Mouse (Mus musculus): Measurements from ENCODE around the gene Igfbp4. TPM values are rescaled to one million over a fixed set of nuclear protein-coding genes. Genes with fewer than 3 reads are reported as not detected.
A peak's percentile ranks its signal among the peaks of the same experiment; 100 is the strongest.

Gene Igfbp4
- polyA plus RNA-seq, 1 experiment from 2014 or later = 966 TPM

DNA sequence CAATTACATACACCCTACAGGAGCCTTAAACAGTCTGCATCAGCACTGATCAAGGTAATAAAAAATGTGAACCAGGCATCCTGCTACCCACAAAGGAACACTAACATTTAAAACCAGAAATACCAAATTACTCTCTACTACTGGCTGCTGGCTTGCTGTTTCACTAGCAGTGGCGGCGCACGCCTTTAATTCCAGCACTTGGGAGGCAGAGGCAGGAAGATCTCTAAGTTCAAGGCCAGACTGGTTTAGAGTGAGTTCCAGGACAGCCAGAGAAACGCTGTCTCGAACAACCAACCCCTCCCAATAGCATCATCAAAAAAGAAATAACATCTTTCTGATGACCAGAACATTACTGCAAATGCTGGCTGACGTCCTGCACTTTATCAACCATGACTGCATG lies 21.2 kb upstream of the Igfbp4 start:
- no peak for ATAC-seq (ENCODE audit: low read depth)
- no peaks in the 10 kb centered on the region for H3K27me3 ChIP-seq (replicated peaks; ENCODE audit: control insufficient read depth, insufficient read depth, low read length)
- 95% methylated on average over 6 of the region's 6 CpGs for WGBS
- H3K4me1 ChIP-seq (ENCODE audit: control insufficient read depth, insufficient read depth, low read length) = 0 out of 2 replicates have a peak, but pooled peaks cover 12% of the 10 kb centered on the region
- no peak overlapping the region for H3K27ac ChIP-seq (replicated peaks; ENCODE audit: low read depth, low read length)
- H3K4me2 ChIP-seq (ENCODE audit: low read depth, low read length) = no peak overlapping the region
- H3K9ac ChIP-seq (ENCODE audit: low read depth, low read length) = no peak overlapping the region
- H3K9me3 ChIP-seq (ENCODE audit: control insufficient read depth, low read length) = no peaks in the 10 kb centered on the region
- H3K4me3 ChIP-seq (ENCODE audit: low read depth, low read length) = no peak overlapping the region
- H3K36me3 ChIP-seq (ENCODE audit: control insufficient read depth, insufficient read depth, low read length) = peaks cover 66% of the 10 kb centered on the region
- DNase-seq (ENCODE audit: low spot score) = no peak

DNA sequence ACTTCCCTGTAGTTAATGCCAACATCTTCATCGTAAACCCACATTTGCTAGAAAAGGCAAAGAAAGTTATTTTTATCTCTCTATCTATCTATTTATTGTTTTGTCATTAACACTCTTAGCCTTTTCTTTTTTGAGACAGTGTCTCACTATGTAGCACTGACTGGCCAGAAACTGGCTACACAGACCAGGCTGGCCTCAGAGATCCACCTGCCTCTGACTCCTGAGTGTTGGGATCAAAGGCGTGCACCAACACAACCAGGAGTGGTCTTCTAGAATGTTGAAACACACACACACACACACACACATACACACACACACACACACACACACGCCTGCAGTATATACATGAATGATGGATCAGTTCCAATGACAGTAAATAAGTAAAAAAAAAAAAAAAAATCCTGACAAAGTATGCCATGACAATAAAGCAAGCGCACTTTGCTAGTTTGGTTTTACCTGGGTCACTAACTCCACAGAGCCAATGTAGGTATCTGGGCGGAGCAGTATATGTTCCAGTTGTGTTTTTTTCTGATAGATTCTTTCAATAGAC lies 18.6 kb upstream of the Igfbp4 start:
- Histone ChIP-seq H3K9ac (ENCODE audit: low read depth, low read length) (peak overlapping the region; percentile 87; the same call in 1 of the 2 replicates), H3K9me3 (ENCODE audit: control insufficient read depth, low read length) (no peaks in the 10 kb centered on the region), H3K36me3 (ENCODE audit: control insufficient read depth, insufficient read depth, low read length) (peaks cover 41% of the 10 kb centered on the region), H3K27ac (replicated peaks; ENCODE audit: low read depth, low read length) (no peak overlapping the region), H3K4me2 (ENCODE audit: low read depth, low read length) (peak overlapping the region; percentile 70), H3K4me1 (ENCODE audit: control insufficient read depth, insufficient read depth, low read length) (0 out of 2 replicates have a peak, but pooled peaks cover 12% of the 10 kb centered on the region), H3K27me3 (replicated peaks; ENCODE audit: control insufficient read depth, insufficient read depth, low read length) (no peaks in the 10 kb centered on the region), H3K4me3 (ENCODE audit: low read depth, low read length) (peak overlapping the region; percentile 81)
- WGBS = 84% methylated on average over 5 of the region's 5 CpGs
- ATAC-seq (ENCODE audit: low read depth) (no peak), DNase-seq (ENCODE audit: low spot score) (no peak)

DNA sequence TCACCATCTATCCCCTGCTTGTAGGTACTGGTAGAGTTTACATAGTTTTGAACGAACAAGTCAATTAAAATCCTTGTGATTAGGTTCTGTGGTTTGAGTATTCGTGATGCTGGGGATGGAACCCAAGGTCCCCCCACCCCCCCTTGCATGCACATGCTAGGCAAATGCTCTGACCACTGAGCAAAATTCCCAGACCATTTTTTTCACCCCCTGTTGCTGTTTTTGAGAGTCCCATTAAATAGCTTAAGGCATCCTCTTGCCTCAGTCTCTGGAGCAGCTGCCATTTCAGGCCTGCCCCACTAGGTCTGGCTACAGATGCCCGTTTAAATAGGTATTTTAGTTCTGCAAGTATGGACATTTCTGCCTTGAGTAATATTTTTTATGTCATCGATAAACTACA lies 17.9 kb upstream of the Igfbp4 start:
- Histone ChIP-seq H3K9ac (ENCODE audit: low read depth, low read length) (peak overlapping the region; percentile 87), H3K4me1 (ENCODE audit: control insufficient read depth, insufficient read depth, low read length) (0 out of 2 replicates have a peak, but pooled peaks cover 12% of the 10 kb centered on the region), H3K36me3 (ENCODE audit: control insufficient read depth, insufficient read depth, low read length) (peaks cover 34% of the 10 kb centered on the region), H3K27me3 (replicated peaks; ENCODE audit: control insufficient read depth, insufficient read depth, low read length) (no peaks in the 10 kb centered on the region), H3K4me2 (ENCODE audit: low read depth, low read length) (peak overlapping the region; percentile 70), H3K27ac (replicated peaks; ENCODE audit: low read depth, low read length) (no peak overlapping the region), H3K9me3 (ENCODE audit: control insufficient read depth, low read length) (no peaks in the 10 kb centered on the region), H3K4me3 (ENCODE audit: low read depth, low read length) (peak overlapping the region; percentile 81)
- WGBS = 5% methylated on average over 4 of the region's 4 CpGs
- ATAC-seq (ENCODE audit: low read depth) (no peak), DNase-seq (ENCODE audit: low spot score) (no peak)

DNA sequence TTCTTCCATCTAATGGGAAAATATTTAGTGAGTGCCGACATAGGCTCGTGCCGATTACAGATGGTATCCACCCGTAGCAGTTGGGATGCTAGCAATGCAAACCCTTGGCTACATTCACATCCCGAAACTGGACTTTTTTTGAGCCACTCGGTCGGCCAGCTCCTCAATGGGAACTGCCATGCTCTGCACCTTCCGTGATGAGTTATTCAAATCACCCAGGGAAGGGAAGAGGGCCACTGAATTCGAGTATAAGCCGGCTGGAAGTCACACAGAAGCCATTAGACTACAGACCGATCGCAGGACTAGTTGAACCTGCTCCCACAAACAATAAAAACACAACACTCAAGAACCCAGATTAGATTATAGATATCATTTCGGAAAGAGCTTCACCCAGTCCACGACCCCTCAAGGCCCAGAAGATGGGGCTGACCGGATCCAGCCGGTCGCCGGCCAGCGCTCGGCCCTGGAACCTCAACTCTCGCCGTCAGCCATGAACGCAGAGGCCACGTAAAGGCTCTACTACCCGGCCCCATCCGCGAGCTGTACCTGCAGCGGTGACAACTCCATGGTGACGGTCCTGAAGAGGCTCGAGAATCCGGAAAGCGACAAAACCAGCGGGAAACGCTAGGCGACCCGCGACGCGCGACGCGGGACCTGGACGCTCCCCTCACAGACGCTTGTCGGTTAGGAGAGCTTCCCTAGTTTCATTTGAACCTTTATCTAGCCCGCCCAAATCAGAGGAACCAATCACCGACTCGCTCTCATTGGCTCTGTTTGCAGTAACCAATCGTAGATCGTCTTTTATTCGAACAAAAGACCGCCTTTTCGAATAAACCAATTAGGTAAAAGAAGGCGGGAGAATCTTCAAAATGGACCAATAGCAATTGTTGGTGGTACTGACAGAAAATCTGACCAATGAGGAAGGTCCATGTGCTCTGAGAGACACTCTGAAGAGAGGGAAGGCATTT lies 17.3 kb upstream of the Igfbp4 start, which contains the start of gene Top2a:
Gene Top2a, minus strand, starts transcription at position 690 of the 968 bp plus-strand sequence.
- no peaks in the 10 kb centered on the region for H3K9me3 ChIP-seq (ENCODE audit: control insufficient read depth, low read length)
- WGBS = 0% methylated on average over 54 of the region's 54 CpGs
- peak within 1 kb of the TSS; percentile 81 for H3K4me3 ChIP-seq (ENCODE audit: low read depth, low read length)
- peak within 1 kb of the TSS; percentile 80 for H3K27ac ChIP-seq (replicated peaks; ENCODE audit: low read depth, low read length)
- no peaks in the 10 kb centered on the region for H3K27me3 ChIP-seq (replicated peaks; ENCODE audit: control insufficient read depth, insufficient read depth, low read length)
- peaks cover 28% of the 10 kb centered on the region for H3K36me3 ChIP-seq (ENCODE audit: control insufficient read depth, insufficient read depth, low read length)
- H3K4me1 ChIP-seq (ENCODE audit: control insufficient read depth, insufficient read depth, low read length) = 0 out of 2 replicates have a peak, but pooled peaks cover 12% of the 10 kb centered on the region
- H3K4me2 ChIP-seq (ENCODE audit: low read depth, low read length) = peak within 1 kb of the TSS; percentile 70
- ATAC-seq (ENCODE audit: low read depth) (peak; percentile 96), DNase-seq (ENCODE audit: low spot score) (peak; percentile 98)
- H3K9ac ChIP-seq (ENCODE audit: low read depth, low read length) = peak within 1 kb of the TSS; percentile 87

DNA sequence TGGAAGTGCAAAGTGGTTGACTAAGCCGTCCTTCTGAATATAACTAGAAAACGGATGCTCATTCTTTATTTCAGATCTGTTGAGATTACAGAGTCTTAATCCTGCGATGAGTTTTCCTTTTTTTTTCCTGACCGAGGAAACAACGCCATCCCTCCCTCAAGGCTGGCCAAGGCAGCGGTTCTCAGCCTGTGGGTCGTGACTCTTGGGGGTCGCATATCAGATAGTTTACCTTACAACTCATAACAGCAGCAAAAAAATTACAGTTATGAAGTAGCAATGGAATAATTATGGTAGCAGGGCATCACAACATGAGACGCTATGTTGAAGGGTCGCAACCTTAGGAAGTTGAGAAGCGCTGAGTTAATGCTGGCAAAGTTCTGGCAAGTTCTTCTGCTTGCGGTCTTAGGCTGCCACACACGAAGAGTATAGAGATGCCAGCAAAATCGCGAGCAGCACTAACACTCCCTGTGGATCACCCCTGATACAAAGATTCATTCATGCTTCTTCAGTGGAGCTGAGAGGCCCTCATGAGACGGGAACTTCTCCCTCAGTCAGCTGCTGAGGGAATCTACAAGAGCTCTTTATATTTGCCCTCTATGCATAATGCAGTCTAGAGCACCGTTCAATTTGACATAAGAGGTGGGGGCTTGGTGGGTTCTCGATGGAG lies 16.4 kb upstream of the Igfbp4 start:
- H3K9me3 ChIP-seq (ENCODE audit: control insufficient read depth, low read length) = no peaks in the 10 kb centered on the region
- H3K4me3 ChIP-seq (ENCODE audit: low read depth, low read length) = peak overlapping the region; percentile 81
- H3K27me3 ChIP-seq (replicated peaks; ENCODE audit: control insufficient read depth, insufficient read depth, low read length) = no peaks in the 10 kb centered on the region
- H3K4me1 ChIP-seq (ENCODE audit: control insufficient read depth, insufficient read depth, low read length) = 0 out of 2 replicates have a peak, but pooled peaks cover 12% of the 10 kb centered on the region
- H3K4me2 ChIP-seq (ENCODE audit: low read depth, low read length) = peak overlapping the region; percentile 55
- peaks cover 24% of the 10 kb centered on the region for H3K36me3 ChIP-seq (ENCODE audit: control insufficient read depth, insufficient read depth, low read length)
- H3K27ac ChIP-seq (replicated peaks; ENCODE audit: low read depth, low read length) = peak overlapping the region; percentile 80
- H3K9ac ChIP-seq (ENCODE audit: low read depth, low read length) = peak overlapping the region; percentile 45
- ATAC-seq (ENCODE audit: low read depth) (peak; percentile 14), DNase-seq (ENCODE audit: low spot score) (peak; percentile 59)
- WGBS = 35% methylated on average over 18 of the region's 18 CpGs

DNA sequence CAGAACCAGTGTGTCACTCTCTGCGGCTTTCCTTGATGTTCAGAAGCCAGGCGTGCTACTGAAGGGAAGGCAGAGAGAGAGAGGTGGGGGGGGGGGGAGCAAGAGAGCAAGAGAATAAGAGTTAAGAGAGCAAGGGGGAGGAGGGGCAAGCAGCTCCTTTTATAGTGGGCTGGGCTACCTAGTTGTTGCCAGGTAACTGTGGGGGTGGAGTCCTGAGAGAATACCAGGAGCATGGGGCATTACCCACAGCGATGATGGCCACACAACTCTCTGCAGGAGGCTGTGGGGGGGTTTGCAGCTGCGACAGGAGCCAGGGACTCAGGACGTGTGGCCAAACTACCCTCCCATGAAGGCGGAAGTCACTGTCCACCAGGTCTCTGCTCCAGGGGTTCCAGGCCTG lies 15.2 kb upstream of the Igfbp4 start:
- Histone ChIP-seq H3K9me3 (ENCODE audit: control insufficient read depth, low read length) (no peaks in the 10 kb centered on the region), H3K36me3 (ENCODE audit: control insufficient read depth, insufficient read depth, low read length) (peaks cover 13% of the 10 kb centered on the region), H3K27me3 (replicated peaks; ENCODE audit: control insufficient read depth, insufficient read depth, low read length) (no peaks in the 10 kb centered on the region), H3K4me2 (ENCODE audit: low read depth, low read length) (no peak overlapping the region), H3K4me1 (ENCODE audit: control insufficient read depth, insufficient read depth, low read length) (0 out of 2 replicates have a peak, but pooled peaks cover 12% of the 10 kb centered on the region), H3K4me3 (ENCODE audit: low read depth, low read length) (no peak overlapping the region), H3K9ac (ENCODE audit: low read depth, low read length) (no peak overlapping the region), H3K27ac (replicated peaks; ENCODE audit: low read depth, low read length) (no peak overlapping the region)
- WGBS = 87% methylated on average over 6 of the region's 6 CpGs
- ATAC-seq (ENCODE audit: low read depth) (no peak), DNase-seq (ENCODE audit: low spot score) (no peak)

DNA sequence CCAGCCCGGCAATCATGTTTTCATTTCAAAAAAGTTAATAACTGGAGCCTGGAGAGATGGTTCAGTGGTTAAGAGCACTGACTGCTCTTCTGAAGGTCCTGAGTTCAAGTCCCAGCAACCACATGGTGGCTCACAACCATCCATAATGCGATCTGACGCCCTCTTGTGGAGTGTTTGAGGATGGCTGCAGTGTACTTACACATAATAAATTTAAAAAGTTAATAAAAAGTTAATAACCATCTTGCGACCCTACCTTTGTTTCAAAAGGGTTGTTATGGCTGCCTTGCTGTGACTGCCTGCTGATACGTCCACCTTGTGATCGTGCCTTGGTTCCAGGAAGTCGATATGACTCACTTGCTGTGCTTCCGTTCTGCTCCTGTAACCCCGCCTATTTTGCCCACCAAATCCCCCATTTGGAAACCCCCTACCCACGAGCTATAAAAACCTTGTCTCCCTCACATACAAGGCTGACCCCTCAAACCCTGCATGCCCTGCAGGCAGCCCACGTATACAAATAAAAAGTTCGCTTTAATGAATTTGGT lies 14.1 kb upstream of the Igfbp4 start:
- H3K36me3 ChIP-seq (ENCODE audit: control insufficient read depth, insufficient read depth, low read length) = peaks cover 2% of the 10 kb centered on the region
- DNase-seq (ENCODE audit: low spot score) = no peak
- no peak overlapping the region for H3K4me3 ChIP-seq (ENCODE audit: low read depth, low read length)
- 83% methylated on average over 12 of the region's 12 CpGs for WGBS
- no peak overlapping the region for H3K9ac ChIP-seq (ENCODE audit: low read depth, low read length)
- H3K4me2 ChIP-seq (ENCODE audit: low read depth, low read length) = no peak overlapping the region
- H3K27ac ChIP-seq (replicated peaks; ENCODE audit: low read depth, low read length) = no peak overlapping the region
- H3K9me3 ChIP-seq (ENCODE audit: control insufficient read depth, low read length) = no peaks in the 10 kb centered on the region
- H3K27me3 ChIP-seq (replicated peaks; ENCODE audit: control insufficient read depth, insufficient read depth, low read length) = no peaks in the 10 kb centered on the region
- no peak for ATAC-seq (ENCODE audit: low read depth)
- 0 out of 2 replicates have a peak, but pooled peaks cover 12% of the 10 kb centered on the region for H3K4me1 ChIP-seq (ENCODE audit: control insufficient read depth, insufficient read depth, low read length)

DNA sequence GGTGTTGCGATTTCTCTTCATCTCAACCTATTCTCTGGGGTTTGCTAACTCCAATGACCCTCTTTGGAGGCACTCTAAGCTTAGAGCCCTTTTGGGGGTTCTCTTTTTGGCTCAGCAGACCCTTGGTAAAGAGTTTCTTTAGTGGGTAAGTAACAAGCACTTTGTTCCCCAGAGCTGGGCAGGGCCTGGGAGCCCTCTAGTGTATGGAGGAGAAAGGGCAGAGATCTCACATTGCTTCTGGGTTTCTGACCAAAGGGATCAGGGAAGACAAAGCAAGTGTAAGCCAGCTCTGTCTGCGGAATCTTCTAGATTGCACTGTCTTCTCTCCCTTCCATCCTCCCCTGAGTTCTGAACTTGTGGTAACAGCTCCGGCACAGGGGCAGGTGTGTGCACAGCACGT lies 5.7 kb upstream of the Igfbp4 start:
- no peaks in the 10 kb centered on the region for H3K9me3 ChIP-seq (ENCODE audit: control insufficient read depth, low read length)
- 74% methylated on average over 4 of the region's 4 CpGs for WGBS
- no peak for ATAC-seq (ENCODE audit: low read depth)
- H3K27me3 ChIP-seq (replicated peaks; ENCODE audit: control insufficient read depth, insufficient read depth, low read length) = no peaks in the 10 kb centered on the region
- no peak overlapping the region for H3K27ac ChIP-seq (replicated peaks; ENCODE audit: low read depth, low read length)
- DNase-seq (ENCODE audit: low spot score) = peak; percentile 31
- H3K36me3 ChIP-seq (ENCODE audit: control insufficient read depth, insufficient read depth, low read length) = no peaks in the 10 kb centered on the region
- H3K9ac ChIP-seq (ENCODE audit: low read depth, low read length) = no peak overlapping the region
- H3K4me2 ChIP-seq (ENCODE audit: low read depth, low read length) = no peak overlapping the region
- H3K4me3 ChIP-seq (ENCODE audit: low read depth, low read length) = no peak overlapping the region
- H3K4me1 ChIP-seq (ENCODE audit: control insufficient read depth, insufficient read depth, low read length) = no peaks in the 10 kb centered on the region
